Mouse (Mus musculus): ENCODE data around the gene Fam161a.

- TF ChIP-seq CTCF (IDR thresholded peaks at IDR 0.05; ENCODE audit: low read depth, low read length) (no peak), TAL1 (conservative IDR thresholded peaks at IDR 0.05; ENCODE audit: low read depth, low read length) (no peak), GATA1 (IDR thresholded peaks at IDR 0.05; ENCODE audit: borderline replicate concordance, low read length) (no peak)
Observed at GRCm38 (mm10) chr11:23068201-23068600, 60.9 kb downstream of the Fam161a start.

Measured in G1E (cell line).